Mouse (Mus musculus) CD4-positive, CD25-positive, alpha-beta regulatory T cell, adult 4 months (primary cell): Measurements from ENCODE around the gene Ddt. TPM values are rescaled to one million over a fixed set of nuclear protein-coding genes. Genes with fewer than 3 reads are reported as not detected.
"Not testable (repeated sequence)": the region's sequence is repeated elsewhere in the genome, so short reads cannot be mapped to it uniquely, and the experiment has no call there.

Experiments
- ATAC-seq: one replicate; pipeline ENCODE4 v1.8.0; 2017
- polyA plus RNA-seq, 2 experiments: library from polyadenylated mRNA; unstranded; fragments of 100-300 nt; shearing (Covaris generic); gene quantifications; one replicate each; pipeline ENCODE4 v1.2.1; 2017

Ddt gene
- polyA plus RNA-seq, 2 experiments from 2014 or later = 73.3 to 80.4 TPM

GRCm38 (mm10) chr10:75767756-75768155, 5.5 kb downstream of the Ddt start:
- not testable (repeated sequence) for ATAC-seq

- ATAC-seq = no peak
These were observed 6.4 kb downstream of the Ddt start for GRCm38 (mm10) chr10:75766856-75767255.

- ATAC-seq = peak; percentile 24
These were observed 8.4 kb downstream of the Ddt start for GRCm38 (mm10) chr10:75764519-75765473.

- peak; percentile 98 for ATAC-seq
These were observed 9.3 kb downstream of the Ddt start, which contains the start of gene Cabin1 for GRCm38 (mm10) chr10:75763682-75764518. Gene Cabin1, minus strand, starts transcription at chr10:75764341.

GRCm38 (mm10) chr10:75762413-75762812, 10.8 kb downstream of the Ddt start:
- no peak for ATAC-seq

GRCm38 (mm10) chr10:75760311-75760710, 12.9 kb downstream of the Ddt start:
- ATAC-seq = no peak

GRCm38 (mm10) chr10:75756719-75757118, 16.5 kb downstream of the Ddt start:
- no peak for ATAC-seq

GRCm38 (mm10) chr10:75744017-75744416, 29.2 kb downstream of the Ddt start:
- ATAC-seq = peak; percentile 94

GRCm38 (mm10) chr10:75743369-75743768, 29.8 kb downstream of the Ddt start:
- no peak for ATAC-seq

GRCm38 (mm10) chr10:75740866-75741265, 32.3 kb downstream of the Ddt start:
- no peak for ATAC-seq

GRCm38 (mm10) chr10:75725449-75725848, 47.8 kb downstream of the Ddt start:
- no peak for ATAC-seq

Other genes with a start within 250 kb of the Ddt start
- gene Lrrc75b, start 213.1 kb downstream of the Ddt start, polyA plus RNA-seq = under 1 TPM in 1 of 2 experiments, not detected in 1; 0.40 TPM
- 1 to 10 TPM; 2.8 to 4.0 TPM for gene Ggt1, start 211.8 kb downstream of the Ddt start, polyA plus RNA-seq
- gene Ggt5, start 184.1 kb downstream of the Ddt start, polyA plus RNA-seq = under 1 TPM; 0.27 to 0.76 TPM
- gene Susd2, start 129.4 kb downstream of the Ddt start, polyA plus RNA-seq = 10 to 100 TPM in 1 of 2 experiments, 1 to 10 TPM in 1; 9.2 to 19.4 TPM
- 10 to 100 TPM; 25.1 to 30.0 TPM for gene Cabin1, start 9.1 kb downstream of the Ddt start, polyA plus RNA-seq
- gene Gm20441, start 7.5 kb upstream of the Ddt start, polyA plus RNA-seq = not detected
- 10 to 100 TPM in 1 of 2 experiments, 1 to 10 TPM in 1; 6.4 to 16.8 TPM for gene Gstt3, start 8.0 kb upstream of the Ddt start, polyA plus RNA-seq
- 1 to 10 TPM in 1 of 2 experiments, not detected in 1; 1.3 TPM for gene Gstt1, start 25.2 kb upstream of the Ddt start, polyA plus RNA-seq
- not detected for gene Gstt4, start 49.1 kb upstream of the Ddt start, polyA plus RNA-seq
- gene Gstt2, start 64.0 kb upstream of the Ddt start, polyA plus RNA-seq = 10 to 100 TPM; 47.5 to 54.8 TPM
- 100 to 1,000 TPM; 486 to 555 TPM for gene Mif, start 86.8 kb upstream of the Ddt start, polyA plus RNA-seq
- 1 to 10 TPM; 1.0 to 2.8 TPM for gene Derl3, start 120.0 kb upstream of the Ddt start, polyA plus RNA-seq
- 100 to 1,000 TPM in 1 of 2 experiments, 10 to 100 TPM in 1; 98.5 to 160 TPM for gene Smarcb1, start 148.2 kb upstream of the Ddt start, polyA plus RNA-seq
- gene Chchd10, start 159.7 kb upstream of the Ddt start, polyA plus RNA-seq = 10 to 100 TPM; 15.3 to 18.3 TPM
- 10 to 100 TPM in 1 of 2 experiments, 1 to 10 TPM in 1; 6.1 to 11.8 TPM for gene Mmp11, start 163.1 kb upstream of the Ddt start, polyA plus RNA-seq
- gene Gm867, start 167.3 kb upstream of the Ddt start, polyA plus RNA-seq = under 1 TPM in 1 of 2 experiments, not detected in 1; 0.27 TPM
- 1 to 10 TPM; 1.3 to 2.1 TPM for gene Vpreb3, start 169.6 kb upstream of the Ddt start, polyA plus RNA-seq
- gene Gm5134, start 181.1 kb upstream of the Ddt start, polyA plus RNA-seq = 1 to 10 TPM in 1 of 2 experiments, under 1 TPM in 1; 0.55 to 1.1 TPM